Mouse (Mus musculus) forebrain, embryonic 16.5 days (tissue): ENCODE measurements around the gene Chd1. TPM values are rescaled to one million over a fixed set of nuclear protein-coding genes. Genes with fewer than 3 reads are reported as not detected.

Experiments used
- ATAC-seq: fragments of 200-750 bp; cut with Nextera tagmentation; 2 replicates; pipeline ENCODE4 v1.8.0; 2017; ENCODE audit warnings: mild to moderate bottlenecking, moderate library complexity
- H3K27ac ChIP-seq: fragments of 300-500 bp; sonication (generic); 2 replicates; pipeline ENCODE4 v1.5.1; 2014; ENCODE audit warnings: low read length, control low read depth
- H3K27me3 ChIP-seq: fragments of 300-500 bp; sonication (generic); replicated peaks from 2 replicates; pipeline ENCODE4 v1.6.1; 2014; ENCODE audit warnings: low read length; ENCODE audit not compliant: control insufficient read depth, insufficient read depth
- H3K36me3 ChIP-seq: fragments of 300-500 bp; sonication (generic); 2 replicates; pipeline ENCODE4 v1.6.1; 2014; ENCODE audit not compliant: control insufficient read depth, insufficient read depth
- H3K4me1 ChIP-seq: fragments of 300-500 bp; sonication (generic); replicated peaks from 2 replicates; pipeline ENCODE4 v1.6.1; 2014; ENCODE audit warnings: low read length; ENCODE audit not compliant: control insufficient read depth, insufficient read depth
- H3K4me2 ChIP-seq: fragments of 300-500 bp; sonication (generic); 2 replicates; pipeline ENCODE4 v1.6.1; 2014; ENCODE audit warnings: mild to moderate bottlenecking, low read length, control low read depth
- H3K4me3 ChIP-seq: fragments of 300-500 bp; sonication (generic); replicated peaks from 2 replicates; pipeline ENCODE4 v1.5.1; 2014; ENCODE audit warnings: mild to moderate bottlenecking, low read length, control low read depth
- H3K9ac ChIP-seq: fragments of 300-500 bp; sonication (generic); replicated peaks from 2 replicates; pipeline ENCODE4 v1.6.1; 2014; ENCODE audit warnings: low read depth, low read length, control low read depth
- H3K9me3 ChIP-seq: fragments of 300-500 bp; sonication (generic); 2 replicates; pipeline ENCODE4 v1.6.1; 2016; ENCODE audit warnings: low read length; ENCODE audit not compliant: control insufficient read depth
- WGBS: fragments of 180-500 bp; shearing (Covaris S2); extraction: QIAGEN DNeasy Blood & Tissue Kit; methylation state at CpG from one replicate; pipeline ENCODE4 v1.1.7; 2014; 5-methylcytosine and 5-hydroxymethylcytosine counted together
- polyA plus RNA-seq: library from polyadenylated mRNA; unstranded; fragments of >200 nt; fragmentation: Nextera tagmentation; extraction: Ambion mirVana; gene quantifications from 2 replicates; pipeline ENCODE4 v1.2.1, GENCODE M21; 2015

The Chd1 gene
- polyA plus RNA-seq, 1 experiment from 2014 or later = 15.5 TPM

DNA sequence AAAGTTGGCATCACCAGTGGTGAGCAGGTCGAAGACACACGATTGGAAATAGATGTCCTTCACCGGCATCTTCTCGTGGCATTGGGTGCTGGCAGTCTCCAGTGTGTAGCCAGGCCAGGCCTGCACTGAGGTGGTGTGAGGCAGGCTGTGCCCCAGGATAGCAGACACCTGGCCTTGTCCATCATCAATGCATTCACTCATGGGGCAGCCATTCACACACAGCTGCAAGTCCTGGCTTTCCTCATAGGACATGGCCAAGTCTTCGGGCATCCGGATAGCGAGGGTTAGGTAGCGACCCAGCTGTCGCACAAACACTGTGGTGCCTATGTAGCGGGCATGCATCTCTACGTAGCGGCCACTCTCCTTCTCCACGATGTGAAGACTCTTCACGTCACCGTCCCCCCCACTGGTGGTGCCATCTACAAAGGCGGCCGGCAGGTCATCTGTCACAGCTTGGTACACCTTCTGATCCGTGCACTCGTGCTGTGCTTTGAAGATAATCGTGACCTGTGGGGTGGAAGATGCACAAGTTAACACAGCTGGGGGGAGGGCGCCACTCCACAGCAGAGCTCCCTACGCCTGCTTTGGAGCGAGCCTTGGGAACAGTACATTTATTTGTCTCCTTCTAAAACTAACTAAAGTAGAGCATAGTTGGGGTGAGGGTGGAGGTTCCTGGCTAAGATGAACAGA, 102.7 kb downstream of the Chd1 start:
- H3K27me3 ChIP-seq = no peaks in the 10 kb centered on the region
- peaks cover 15% of the 10 kb centered on the region for H3K36me3 ChIP-seq
- H3K4me2 ChIP-seq = no peak overlapping the region
- H3K4me1 ChIP-seq = peaks cover 18% of the 10 kb centered on the region
- H3K27ac ChIP-seq = no peak overlapping the region
- no peaks in the 10 kb centered on the region for H3K9me3 ChIP-seq
- ATAC-seq = peak; percentile 19; the same call in 1 of the 2 replicates
- H3K9ac ChIP-seq = no peak overlapping the region
- WGBS = 93% methylated on average over 23 of the region's 23 CpGs
- no peak overlapping the region for H3K4me3 ChIP-seq

DNA sequence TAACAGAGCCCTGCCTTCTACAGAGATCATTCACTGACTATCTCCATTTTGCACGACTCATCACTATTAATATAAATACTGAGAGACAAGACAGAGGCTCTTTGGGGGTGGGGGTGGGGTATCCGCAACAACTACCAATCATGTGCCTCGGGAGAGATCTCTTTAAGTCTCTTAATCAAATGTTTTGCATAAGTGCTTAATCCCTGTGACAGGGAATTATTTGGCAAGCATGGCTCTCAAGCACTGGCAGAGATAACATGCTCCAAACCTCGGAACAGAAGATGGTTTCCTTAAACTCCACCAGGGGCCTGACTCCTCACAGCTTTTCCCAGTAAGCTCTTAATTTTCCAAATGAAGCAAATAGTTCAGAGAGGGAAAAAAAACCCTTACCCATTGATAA, 103.2 kb downstream of the Chd1 start:
- Histone ChIP-seq H3K27ac (no peak overlapping the region), H3K4me1 (peaks cover 21% of the 10 kb centered on the region), H3K9ac (no peak overlapping the region), H3K4me2 (no peak overlapping the region), H3K4me3 (no peak overlapping the region), H3K27me3 (no peaks in the 10 kb centered on the region), H3K36me3 (peaks cover 11% of the 10 kb centered on the region), H3K9me3 (no peaks in the 10 kb centered on the region)
- ATAC-seq = no peak
- 39% methylated on average over 4 of the region's 4 CpGs for WGBS

DNA sequence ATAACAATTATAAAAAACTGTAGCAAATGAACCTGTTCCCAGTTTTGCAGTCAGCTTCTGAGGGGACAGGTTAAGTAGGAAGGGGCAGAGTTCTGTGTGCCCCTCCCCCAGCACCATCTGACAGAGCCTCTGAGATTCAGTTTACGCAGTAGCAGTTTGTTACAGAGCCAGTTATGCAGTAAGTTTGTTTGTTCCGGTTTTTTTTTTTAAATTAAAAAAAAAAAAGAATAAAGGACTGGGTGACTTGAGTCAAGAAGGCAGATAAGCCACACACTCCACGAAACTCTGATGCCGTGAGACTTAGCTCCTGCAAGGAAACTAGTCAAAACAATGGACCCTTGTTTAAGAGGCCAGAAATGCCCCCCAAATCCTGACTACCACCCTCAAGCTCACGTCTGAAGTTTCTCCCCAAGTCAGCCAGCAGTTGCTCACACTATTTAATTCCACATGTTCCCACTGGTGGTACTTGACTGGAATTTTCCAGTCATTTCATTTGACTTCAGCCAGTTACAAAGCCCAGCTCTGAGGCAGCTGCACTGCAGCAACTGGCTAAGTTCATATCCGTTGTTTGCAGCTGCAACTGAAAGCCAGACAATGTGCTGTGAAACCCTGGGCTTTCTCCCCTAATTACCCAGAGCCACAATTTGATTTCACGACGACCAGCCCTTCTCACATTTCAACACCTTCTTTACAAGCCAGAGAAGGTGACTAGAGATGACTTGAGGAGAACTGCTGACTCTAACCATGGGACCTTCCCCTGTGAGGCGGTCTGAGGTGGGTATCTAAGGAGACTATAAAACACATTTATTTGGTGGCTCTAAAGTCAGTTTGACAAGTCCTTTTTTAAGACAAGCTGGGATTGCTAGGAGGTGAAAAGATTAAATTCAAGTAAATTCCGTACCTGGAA, 104.0 kb downstream of the Chd1 start:
- H3K9me3 ChIP-seq = no peaks in the 10 kb centered on the region
- no peak overlapping the region for H3K4me2 ChIP-seq
- no peak overlapping the region for H3K4me3 ChIP-seq
- H3K27ac ChIP-seq = no peak overlapping the region
- H3K27me3 ChIP-seq = no peaks in the 10 kb centered on the region
- H3K9ac ChIP-seq = no peak overlapping the region
- H3K36me3 ChIP-seq = peaks cover 11% of the 10 kb centered on the region
- WGBS = 14% methylated on average over 10 of the region's 10 CpGs
- peaks cover 23% of the 10 kb centered on the region for H3K4me1 ChIP-seq
- ATAC-seq = no peak

DNA sequence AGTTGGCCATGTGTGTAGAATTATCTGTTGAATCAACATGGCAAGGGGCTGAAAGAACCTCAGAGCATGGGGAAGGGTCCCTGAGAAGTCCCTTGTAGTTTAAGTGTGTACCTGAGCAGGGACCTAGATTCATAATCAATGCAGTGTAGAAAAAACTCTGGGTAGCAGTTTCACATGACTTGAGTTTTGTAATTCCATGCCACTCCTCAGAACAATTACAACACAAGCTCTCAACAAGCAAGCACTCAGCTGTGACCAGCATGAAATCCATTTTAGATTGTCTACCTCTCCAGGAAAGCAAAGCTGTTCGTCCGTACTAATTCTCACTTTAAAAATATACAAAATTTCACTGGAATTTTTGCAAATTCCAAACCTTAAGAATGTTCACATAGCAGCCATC, 105.2 kb downstream of the Chd1 start:
- Histone ChIP-seq H3K9me3 (no peaks in the 10 kb centered on the region), H3K36me3 (peaks cover 11% of the 10 kb centered on the region), H3K9ac (no peak overlapping the region), H3K27ac (no peak overlapping the region), H3K4me3 (no peak overlapping the region), H3K4me2 (no peak overlapping the region), H3K4me1 (peaks cover 33% of the 10 kb centered on the region), H3K27me3 (no peaks in the 10 kb centered on the region)
- ATAC-seq = no peak
- 71% methylated on average over 2 of the region's 2 CpGs for WGBS

DNA sequence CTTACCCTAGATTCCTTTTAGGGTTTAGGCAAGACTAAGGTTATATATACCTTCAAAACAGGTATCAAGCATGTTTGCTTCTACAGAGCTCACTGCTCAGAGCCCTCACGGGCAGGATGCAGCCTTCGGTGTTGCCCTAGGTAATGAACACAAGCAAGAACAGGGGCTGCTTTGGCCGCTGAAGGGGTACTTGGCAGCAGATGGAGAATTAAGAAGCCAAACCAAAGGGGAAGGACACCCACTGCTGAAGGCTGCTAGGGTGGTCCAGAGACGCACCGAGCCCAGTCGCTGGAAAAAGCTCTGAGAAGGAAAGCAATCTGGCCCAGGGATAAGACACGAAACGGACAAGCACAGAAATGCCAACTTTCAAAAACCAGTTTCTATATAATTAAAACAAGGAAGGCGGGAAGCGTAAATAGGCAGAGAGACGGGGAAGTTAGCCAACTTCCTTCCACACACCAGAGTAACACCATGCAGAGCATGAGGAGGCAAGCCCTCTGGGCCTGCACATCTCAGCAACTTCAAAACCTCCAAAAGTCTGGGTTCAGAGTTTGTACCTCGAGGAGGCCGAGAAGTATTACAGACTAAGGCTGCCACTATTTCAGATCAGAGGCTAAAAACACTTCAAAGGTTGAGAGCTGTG, 107.5 kb downstream of the Chd1 start:
- ATAC-seq = no peak
- Histone ChIP-seq H3K4me1 (peaks cover 35% of the 10 kb centered on the region), H3K4me3 (no peak overlapping the region), H3K27me3 (no peaks in the 10 kb centered on the region), H3K9me3 (no peaks in the 10 kb centered on the region), H3K27ac (no peak overlapping the region), H3K36me3 (peaks cover 3% of the 10 kb centered on the region), H3K4me2 (no peak overlapping the region), H3K9ac (no peak overlapping the region)
- WGBS = 64% methylated on average over 13 of the region's 13 CpGs

DNA sequence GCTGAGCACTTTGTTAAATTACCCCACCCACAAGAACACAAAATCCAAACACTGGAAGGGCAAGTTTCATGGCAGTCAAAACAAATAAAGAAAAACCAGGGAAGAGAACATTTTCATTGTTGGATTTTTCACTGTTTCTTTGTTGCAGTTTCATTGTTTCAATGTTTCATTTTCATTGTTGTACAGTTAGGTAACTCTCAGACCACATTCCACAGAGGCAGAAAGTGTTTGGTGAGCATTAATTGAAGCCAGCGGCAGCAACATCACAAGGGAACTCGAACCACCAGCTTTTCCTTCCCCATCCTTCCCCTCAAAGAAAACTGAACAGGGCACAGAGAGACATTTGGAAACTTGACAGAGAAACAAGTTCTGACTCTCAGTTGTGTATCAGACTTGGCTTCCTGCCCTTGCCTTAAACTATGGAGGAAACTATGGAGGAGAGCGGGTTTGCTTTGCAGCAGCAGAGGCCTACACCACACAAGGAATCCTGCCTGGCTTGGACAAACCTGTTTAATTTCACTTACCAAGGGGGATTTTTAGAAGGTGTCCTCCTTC, 109.0 kb downstream of the Chd1 start:
- no peak overlapping the region for H3K9ac ChIP-seq
- no peak for ATAC-seq
- H3K27ac ChIP-seq = no peak overlapping the region
- H3K36me3 ChIP-seq = no peaks in the 10 kb centered on the region; the same call in 1 of the 2 replicates
- 68% methylated on average over 3 of the region's 3 CpGs for whole genome bisulfite sequencing
- no peak overlapping the region for H3K4me3 ChIP-seq
- no peaks in the 10 kb centered on the region for H3K27me3 ChIP-seq
- H3K4me2 ChIP-seq = no peak overlapping the region
- peaks cover 25% of the 10 kb centered on the region for H3K4me1 ChIP-seq
- H3K9me3 ChIP-seq = no peaks in the 10 kb centered on the region

DNA sequence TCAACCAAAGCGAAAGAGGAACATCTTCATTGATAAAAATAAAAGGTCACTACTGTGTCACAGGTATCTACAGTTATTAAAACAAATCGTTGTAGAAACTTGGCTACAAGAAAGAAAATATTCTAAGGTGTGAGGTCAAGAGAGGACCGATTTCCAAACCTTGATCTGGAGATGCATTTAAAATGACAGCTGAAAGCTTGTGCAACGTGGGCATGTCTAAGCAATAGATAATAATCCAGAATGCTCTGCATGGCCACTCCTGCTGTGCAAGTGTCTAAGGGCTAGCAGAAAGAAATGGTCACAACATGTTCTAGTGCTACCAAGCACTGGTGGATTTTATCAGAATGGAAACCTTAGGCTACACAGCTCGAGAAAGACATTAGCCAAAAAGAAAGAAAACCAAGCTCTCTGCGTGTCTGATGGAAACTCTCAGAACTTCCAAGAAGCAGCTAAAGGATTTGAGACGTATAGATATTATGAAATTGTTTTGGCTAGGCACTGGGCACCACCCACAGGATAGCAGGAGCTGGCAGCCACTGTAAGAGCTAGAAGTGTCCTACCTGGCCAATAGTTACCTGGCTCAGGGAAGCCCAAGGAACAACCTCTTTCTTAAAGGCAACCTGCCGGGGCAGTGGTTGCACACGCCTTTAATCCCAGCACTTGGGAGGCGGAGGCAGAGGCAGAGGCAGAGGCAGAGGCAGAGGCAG, 110.7 kb downstream of the Chd1 start:
- no peak overlapping the region for H3K9ac ChIP-seq
- H3K9me3 ChIP-seq = no peaks in the 10 kb centered on the region
- no peak overlapping the region for H3K4me3 ChIP-seq
- WGBS = 89% methylated on average over 10 of the region's 10 CpGs
- no peak overlapping the region for H3K4me2 ChIP-seq
- peaks cover 27% of the 10 kb centered on the region for H3K4me1 ChIP-seq
- H3K36me3 ChIP-seq = peaks cover under 1% of the 10 kb centered on the region
- no peaks in the 10 kb centered on the region for H3K27me3 ChIP-seq
- ATAC-seq = no peak
- H3K27ac ChIP-seq = no peak overlapping the region

DNA sequence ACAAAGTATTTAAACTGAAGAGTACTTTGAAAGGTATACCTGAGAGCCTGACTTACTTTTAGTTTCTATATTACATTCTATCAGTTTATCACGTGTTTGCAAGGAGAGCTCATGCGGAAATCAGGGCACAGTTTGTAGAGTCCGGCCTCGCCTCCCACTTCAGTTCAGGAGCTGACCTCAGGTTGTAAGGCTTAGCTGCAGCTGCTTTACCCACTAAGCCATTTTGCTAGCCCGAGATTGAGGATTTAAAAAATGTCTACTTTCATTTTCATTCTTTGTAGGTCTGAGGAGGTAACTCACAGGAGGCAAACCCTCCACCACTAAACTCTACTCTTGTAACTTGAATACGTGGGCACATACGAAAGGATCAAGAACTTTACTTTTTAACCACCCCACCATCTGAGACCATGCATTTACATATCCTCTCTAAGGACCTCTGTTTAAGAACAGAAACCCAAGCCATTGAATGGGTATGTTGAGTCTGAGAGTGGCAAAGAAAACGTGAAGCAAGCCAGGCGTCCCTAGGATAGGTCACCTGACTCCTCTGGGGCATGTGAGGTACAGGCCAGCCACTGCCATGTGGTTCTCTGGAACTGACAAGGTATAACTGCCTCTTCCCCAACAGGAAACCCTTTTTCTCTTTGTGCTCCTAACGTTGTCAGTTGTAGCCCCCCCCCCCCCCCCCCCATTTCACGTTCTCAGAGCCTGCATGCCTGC, 111.8 kb downstream of the Chd1 start:
- Histone ChIP-seq H3K4me1 (peaks cover 27% of the 10 kb centered on the region), H3K9me3 (no peaks in the 10 kb centered on the region), H3K27ac (no peak overlapping the region), H3K4me2 (no peak overlapping the region), H3K4me3 (no peak overlapping the region), H3K9ac (no peak overlapping the region), H3K27me3 (no peaks in the 10 kb centered on the region), H3K36me3 (peaks cover 4% of the 10 kb centered on the region)
- ATAC-seq = no peak
- WGBS = 92% methylated on average over 9 of the region's 11 CpGs
